Mouse (Mus musculus): ENCODE measurements around the gene Zfp777.

Zfp777 gene

GRCm38 (mm10) chr6:48048426-48049272, at the start of gene Zfp777:
Gene Zfp777 (minus strand): TSS chr6:48048911.
- DNase-seq (ENCODE audit: low read depth, low spot score) = no peak

DNA sequence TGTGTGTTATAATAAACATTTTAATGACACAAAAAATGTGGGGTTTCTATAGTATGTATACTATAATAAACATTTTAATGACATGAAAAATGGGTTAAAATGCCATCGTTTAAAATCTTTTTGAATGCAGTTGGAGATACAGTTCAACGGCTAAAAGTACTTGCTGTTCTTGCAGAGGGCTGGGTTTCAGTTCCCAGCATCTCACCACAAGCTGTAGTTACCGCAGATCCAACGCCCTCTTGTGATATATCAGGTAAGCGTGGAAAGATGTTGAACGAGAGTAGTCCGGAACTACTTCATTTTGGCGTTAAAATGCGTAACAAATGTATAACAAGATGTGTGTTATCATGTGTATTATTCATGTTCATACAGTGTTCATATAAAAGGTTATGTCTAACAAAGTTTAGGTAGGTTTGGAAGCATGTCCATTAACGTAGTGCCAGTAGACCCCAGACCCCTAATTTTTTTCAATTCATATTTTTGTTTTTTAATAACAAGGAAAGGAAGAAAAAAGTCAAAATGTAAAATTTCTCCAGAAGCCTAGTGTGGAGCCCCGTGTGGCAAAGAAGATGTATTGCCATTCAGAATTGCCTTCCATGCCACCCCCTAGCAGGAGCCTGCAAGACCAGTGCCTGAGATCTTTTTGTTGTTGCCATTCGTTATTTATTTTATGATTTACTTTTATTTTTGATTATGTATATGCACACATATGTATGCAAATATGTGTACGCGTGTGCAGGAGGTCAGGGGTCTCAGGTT, 38.4 kb upstream of the Zfp777 start:
- no peak for DNase-seq (ENCODE audit: low read depth, low spot score)

DNA sequence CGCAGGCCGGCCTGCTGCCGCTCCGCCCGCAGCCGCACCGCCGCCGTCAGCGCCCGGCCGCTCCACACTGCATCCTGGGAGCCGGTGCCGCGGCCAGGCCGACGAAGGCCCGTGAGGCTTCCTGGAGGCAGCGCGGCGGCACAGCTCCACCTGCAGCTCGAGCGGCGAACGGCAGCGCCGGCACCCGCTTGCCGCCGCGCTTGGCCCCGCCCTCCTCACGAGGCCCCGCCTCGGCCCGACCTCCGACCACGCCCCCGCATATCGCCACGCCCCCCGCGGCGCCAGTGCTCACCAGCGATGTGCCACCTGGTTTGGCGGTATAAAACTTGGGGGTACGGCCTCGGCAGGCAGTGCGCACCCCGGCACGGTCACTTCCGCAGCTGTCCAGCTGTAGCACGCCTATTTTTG, 37.8 kb upstream of the Zfp777 start, which contains the start of gene Zfp746:
TSS of gene Zfp746 (minus strand) at position 123 of the 408 bp plus-strand sequence.
- DNase-seq (ENCODE audit: low read depth, low spot score) = peak; percentile 59

DNA sequence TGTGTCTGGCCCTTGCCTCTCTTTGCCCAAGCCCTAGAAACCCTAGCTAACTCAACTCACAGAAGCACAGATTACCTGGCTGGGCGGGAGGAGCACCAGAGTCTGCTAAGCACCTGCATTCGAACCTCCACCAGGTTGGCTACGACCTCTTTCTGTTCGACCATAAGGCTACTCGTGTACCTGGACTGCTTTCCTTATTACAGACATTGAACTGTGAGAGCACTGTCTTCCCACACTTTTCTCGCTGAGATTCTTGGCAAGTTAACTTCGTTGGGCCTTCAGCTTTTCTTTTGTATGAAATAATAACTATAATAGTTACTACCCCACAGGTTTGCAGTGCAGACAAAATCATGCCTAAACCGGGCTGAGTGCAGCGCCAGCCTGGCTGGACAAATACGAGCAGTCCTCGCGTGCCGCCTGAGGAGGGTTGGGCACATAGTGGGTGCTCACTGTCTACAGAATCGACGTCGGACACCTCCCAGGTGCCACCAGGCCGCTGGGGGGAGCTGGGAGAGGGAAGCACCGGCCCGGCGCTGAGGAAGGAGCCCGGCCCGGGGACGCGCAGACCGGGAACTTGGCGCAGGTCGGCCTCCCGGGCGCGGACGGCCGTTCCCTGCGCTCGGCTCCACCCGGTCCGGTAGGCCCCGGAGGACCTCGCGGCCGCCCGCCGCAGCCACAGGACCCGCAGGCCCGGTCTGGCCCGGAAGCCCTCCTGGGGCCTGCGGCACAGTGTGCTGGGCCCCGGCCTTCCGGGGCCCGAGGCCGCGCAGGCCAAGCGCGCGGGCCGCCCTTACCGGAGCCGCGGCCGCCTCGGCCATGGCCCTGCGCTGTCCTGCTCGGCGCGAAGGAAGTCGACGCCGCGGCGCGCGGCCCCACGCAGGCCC, 37.1 kb upstream of the Zfp777 start:
- DNase-seq (ENCODE audit: low read depth, low spot score) = no peak

DNA sequence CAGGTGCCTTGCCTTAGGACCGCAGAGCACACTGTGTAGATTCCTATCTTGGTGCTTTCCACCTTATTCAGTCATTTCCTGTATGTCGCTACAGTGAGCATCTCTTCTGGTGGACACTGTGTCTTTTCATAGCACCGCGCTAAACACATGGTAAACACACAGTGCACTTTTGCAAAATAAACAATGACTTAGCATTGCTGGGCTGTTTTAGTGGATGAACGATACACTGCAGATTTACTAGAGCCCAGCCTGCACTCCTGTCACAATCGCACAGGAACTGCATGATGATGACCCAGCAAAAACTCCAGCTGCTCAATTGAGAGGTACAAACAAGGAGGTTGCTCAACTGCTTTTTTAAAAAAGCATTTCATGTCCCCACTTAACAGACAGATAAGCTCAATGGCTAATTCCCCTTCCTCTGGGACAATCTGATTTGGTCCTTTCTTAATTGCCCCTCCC, 35.1 kb upstream of the Zfp777 start:
- no peak for DNase-seq (ENCODE audit: low read depth, low spot score)

DNA sequence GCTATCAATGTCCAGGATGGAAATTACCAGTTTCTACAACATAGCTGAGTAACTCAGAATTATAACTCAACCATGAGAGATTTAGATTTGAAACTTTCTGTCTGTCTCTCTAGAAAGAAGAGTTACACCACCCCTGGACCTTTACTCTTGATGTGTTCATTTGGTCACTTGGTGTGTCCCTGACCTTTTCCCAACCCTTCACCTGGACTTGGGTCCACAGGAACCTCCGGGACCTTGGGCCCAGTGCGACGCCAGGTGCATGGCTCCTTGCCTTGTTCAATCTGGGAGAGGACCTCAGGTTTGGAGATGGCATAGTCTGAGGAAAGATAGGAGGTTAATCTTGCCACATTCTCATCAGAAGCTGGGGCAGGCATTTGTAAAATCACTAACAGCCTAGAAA, 33.2 kb upstream of the Zfp777 start:
- no peak for DNase-seq (ENCODE audit: low read depth, low spot score)

- DNase-seq (ENCODE audit: low read depth, low spot score) = no peak
Observed at GRCm38 (mm10) chr6:48081021-48081420, 32.3 kb upstream of the Zfp777 start.

- DNase-seq (ENCODE audit: low read depth, low spot score) = no peak
Observed at GRCm38 (mm10) chr6:48073316-48073715, 24.6 kb upstream of the Zfp777 start.

- DNase-seq (ENCODE audit: low read depth, low spot score) = no peak
Observed at GRCm38 (mm10) chr6:48067492-48067891, 18.8 kb upstream of the Zfp777 start.

DNA sequence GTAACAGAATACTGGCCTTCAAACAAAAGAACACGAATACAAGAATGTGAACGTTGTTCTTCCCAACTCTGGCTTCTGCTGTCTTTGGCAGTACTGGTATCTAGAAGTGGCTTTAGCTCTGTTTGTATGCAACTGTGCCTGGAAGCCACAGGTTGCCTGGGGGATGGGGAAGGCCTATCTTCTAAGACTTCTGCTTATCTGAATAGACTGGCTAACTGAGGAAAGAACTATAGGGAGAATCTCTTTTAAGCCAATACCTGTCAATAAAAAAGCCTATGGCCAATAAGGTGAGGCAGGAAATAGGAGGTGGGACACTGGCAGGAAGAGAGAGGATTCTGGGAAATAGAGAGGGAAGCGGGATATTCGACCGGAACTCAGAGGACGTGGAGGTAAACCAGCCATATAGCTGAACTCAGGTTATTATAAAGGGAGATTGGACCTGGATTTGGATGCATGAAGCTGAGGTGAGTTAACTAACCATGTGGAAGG, 16.9 kb upstream of the Zfp777 start:
- DNase-seq (ENCODE audit: low read depth, low spot score) = no peak

- no peak for DNase-seq (ENCODE audit: low read depth, low spot score)
Observed at GRCm38 (mm10) chr6:48064451-48064850, 15.7 kb upstream of the Zfp777 start.

DNA sequence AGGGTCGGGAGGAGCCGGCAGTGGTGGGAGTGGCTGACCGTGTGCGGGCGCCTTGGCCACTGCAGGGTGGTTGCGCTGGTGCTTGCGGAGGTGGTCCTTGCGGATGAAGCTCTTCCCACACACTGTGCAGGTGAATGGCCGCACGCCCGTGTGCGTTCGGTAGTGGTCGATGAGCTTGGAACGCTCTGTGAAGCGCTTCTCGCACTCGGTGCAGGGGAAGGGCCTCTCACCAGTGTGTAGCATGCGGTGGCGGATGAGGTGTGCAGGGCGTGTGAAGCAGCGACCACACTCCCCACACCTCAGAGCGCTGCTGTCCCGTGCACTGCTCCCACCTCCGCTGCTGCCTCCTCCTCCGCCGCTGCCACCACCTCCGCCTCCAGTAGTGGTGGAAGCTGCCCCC, 15.2 kb upstream of the Zfp777 start:
- DNase-seq (ENCODE audit: low read depth, low spot score) = no peak

- DNase-seq (ENCODE audit: low read depth, low spot score) = no peak
Observed at GRCm38 (mm10) chr6:48060895-48061294, 12.2 kb upstream of the Zfp777 start.

- no peak for DNase-seq (ENCODE audit: low read depth, low spot score)
Observed at GRCm38 (mm10) chr6:48060421-48060820, 11.7 kb upstream of the Zfp777 start.

- no peak for DNase-seq (ENCODE audit: low read depth, low spot score)
Observed at GRCm38 (mm10) chr6:48052136-48052535, 3.4 kb upstream of the Zfp777 start.

DNA sequence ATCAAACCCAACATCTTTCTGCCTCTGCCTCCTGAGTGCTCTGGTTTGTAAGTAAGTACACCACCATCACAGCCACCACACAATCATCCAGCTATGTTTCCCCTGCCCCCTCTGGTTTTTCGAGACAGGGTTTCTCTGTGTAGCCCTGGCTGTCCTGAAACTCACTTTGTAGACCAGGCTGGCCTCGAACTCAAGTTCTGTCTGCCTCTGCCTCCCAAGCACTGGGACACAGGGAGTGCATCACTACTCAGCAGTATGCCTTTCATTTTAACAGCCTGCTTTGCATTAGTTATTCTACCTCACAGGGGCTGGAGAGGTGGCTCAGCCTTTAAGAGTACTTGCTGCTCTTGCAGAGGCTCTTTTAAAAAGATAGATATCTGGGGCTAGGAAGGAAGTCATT, 3.0 kb upstream of the Zfp777 start:
- no peak for DNase-seq (ENCODE audit: low read depth, low spot score)

GRCm38 (mm10) chr6:48049273-48050065, 758 bp upstream of the Zfp777 start:
- no peak for DNase-seq (ENCODE audit: low read depth, low spot score)

DNA sequence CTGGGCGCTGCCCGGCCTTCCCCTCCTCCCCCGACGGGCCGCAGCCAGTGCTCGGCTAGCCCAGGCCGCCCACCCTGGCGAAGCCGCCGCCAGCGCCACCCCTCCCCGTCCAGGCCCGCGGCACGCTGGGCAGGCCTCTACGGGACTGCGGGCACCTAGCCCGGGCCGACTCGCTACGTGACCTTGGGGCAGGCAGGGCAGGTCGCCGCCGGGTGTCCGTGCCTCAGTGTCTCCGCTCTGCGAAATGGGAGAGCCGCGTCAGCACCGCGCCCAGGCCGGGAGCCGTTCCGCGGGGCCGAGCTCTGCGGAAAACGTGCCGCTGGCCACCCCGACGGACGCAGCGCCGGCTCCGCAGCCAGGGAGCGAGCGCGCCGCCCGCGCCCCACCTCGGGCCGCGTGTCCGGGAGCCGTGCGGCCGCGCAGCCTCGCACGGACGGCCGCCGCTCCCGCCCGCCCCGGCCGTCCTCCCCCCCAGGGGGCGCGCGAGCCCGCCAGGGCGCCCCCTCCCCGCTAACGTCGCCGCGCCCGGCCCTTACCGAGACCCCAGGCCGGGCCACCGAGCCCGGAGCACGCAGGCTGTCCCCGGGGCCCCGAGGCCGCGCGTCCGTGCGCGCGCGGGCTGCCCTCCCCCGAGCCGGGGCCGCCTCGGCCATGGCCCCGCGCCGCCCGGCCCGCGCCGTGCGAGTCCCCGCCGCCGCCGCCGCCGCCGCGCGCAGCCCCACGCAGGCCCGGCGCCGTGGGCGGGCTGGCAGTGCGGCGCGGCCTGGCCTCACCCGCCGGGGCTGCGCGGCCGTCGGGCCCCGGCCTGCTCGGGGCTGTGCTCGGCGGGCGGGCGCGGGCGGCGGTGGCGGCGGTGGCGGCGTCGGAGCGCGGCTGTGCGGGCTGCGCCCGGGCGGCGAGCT, 1.0 kb downstream of the Zfp777 start:
- DNase-seq (ENCODE audit: low read depth, low spot score) = no peak

DNA sequence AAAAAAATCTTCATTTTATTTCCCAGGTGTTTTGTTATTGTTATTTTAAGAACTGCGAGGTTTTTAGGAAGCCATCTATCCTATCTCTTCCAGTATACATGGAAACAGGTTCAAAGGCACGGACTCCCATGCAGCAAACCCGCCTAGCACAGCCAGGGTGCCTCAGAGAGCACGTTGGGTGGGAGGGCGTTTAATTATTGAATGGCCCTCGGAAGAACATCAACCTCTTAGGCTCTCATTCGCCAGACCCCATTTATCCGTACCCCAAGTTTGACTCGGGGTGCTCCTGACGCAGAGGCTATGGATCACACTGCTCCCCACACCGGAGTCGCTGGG, 1.6 kb downstream of the Zfp777 start:
- DNase-seq (ENCODE audit: low read depth, low spot score) = no peak

DNA sequence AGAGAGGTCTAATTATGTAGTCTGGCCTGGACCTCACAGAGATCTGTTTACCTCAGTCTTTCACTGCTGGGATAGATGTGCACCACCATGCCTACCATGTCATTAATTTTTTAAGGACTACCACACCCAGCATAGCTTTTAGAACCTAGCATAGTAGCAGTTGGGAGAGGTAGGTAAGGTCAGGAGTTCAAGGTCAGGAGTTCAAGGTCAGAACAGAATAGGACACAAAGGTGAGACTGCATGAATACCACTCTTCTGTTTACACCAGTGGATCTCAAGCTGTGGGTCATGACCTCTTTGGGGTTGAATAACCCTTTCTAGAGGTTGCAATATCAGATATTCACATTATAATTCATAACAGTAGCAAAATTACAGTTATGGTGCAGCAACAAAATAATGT, 16.1 kb downstream of the Zfp777 start:
- no peak for DNase-seq (ENCODE audit: low read depth, low spot score)
